Mouse (Mus musculus): Measurements from ENCODE around the gene Pde4a. TPM values are rescaled to one million over a fixed set of nuclear protein-coding genes. Genes with fewer than 3 reads are reported as not detected.
"Not testable (repeated sequence)": the region's sequence is repeated elsewhere in the genome, so short reads cannot be mapped to it uniquely, and the experiment has no call there.

The Pde4a gene
- polyA plus RNA-seq, 1 experiment: 0.05 TPM

- no peak overlapping the region for H3K4me3 ChIP-seq (replicated peaks)
- H3K4me1 ChIP-seq (ENCODE audit: control insufficient read depth): peaks cover 7% of the 10 kb centered on the region
- no peaks in the 10 kb centered on the region; the same call in 1 of the 2 replicates for H3K9me3 ChIP-seq (ENCODE audit: control insufficient read depth, low read length)
- no peak for TF ChIP-seq GATA1 (IDR thresholded peaks at IDR 0.05; ENCODE audit: low read length)
- no peak for TF ChIP-seq TAL1 (IDR thresholded peaks at IDR 0.05; ENCODE audit: low read length)
- peaks cover 56% of the 10 kb centered on the region for H3K27me3 ChIP-seq (ENCODE audit: control insufficient read depth)
- H3K36me3 ChIP-seq (ENCODE audit: control insufficient read depth): no peaks in the 10 kb centered on the region
These were observed 89.2 kb downstream of the Pde4a start for GRCm38 (mm10) chr9:21254690-21255089.

GRCm38 (mm10) chr9:21256349-21256748, 90.8 kb downstream of the Pde4a start:
- peaks cover 47% of the 10 kb centered on the region for H3K27me3 ChIP-seq (ENCODE audit: control insufficient read depth)
- not testable (repeated sequence) for H3K36me3 ChIP-seq (ENCODE audit: control insufficient read depth); H3K4me3 ChIP-seq (replicated peaks); H3K4me1 ChIP-seq (ENCODE audit: control insufficient read depth); H3K9me3 ChIP-seq (ENCODE audit: control insufficient read depth, low read length)

- Histone ChIP-seq H3K4me3 (replicated peaks) (no peak overlapping the region), H3K9me3 (ENCODE audit: control insufficient read depth, low read length) (no peaks in the 10 kb centered on the region), H3K4me1 (ENCODE audit: control insufficient read depth) (peaks cover 35% of the 10 kb centered on the region), H3K36me3 (ENCODE audit: control insufficient read depth) (peaks cover under 1% of the 10 kb centered on the region), H3K27me3 (ENCODE audit: control insufficient read depth) (peaks cover 18% of the 10 kb centered on the region)
- TF ChIP-seq TAL1 (IDR thresholded peaks at IDR 0.05; ENCODE audit: low read length) (no peak), GATA1 (IDR thresholded peaks at IDR 0.05; ENCODE audit: low read length) (no peak)
These were observed 95.1 kb downstream of the Pde4a start for GRCm38 (mm10) chr9:21260491-21261040.

DNA sequence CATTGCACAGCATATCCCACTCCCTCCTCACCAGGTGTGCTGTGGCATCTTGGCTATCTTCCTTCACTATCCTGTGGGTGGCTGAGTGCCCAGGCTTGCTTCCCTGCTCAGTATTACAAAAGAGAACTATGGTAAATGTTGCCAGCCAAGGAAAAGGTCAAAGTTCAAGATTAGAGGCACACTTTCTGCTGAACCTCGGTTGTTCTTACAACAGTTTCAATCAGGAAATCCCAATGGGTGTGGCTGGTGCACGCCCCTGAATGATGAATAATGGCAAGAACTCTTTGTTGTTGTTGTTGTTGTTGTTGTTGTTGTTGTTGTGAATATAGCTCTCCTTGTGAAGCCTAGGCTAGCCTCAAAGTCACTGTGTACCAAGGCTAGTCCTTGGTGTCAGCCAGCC, 96.3 kb downstream of the Pde4a start:
- TF ChIP-seq GATA1 (IDR thresholded peaks at IDR 0.05; ENCODE audit: low read length): no peak
- TF ChIP-seq TAL1 (IDR thresholded peaks at IDR 0.05; ENCODE audit: low read length): no peak
- peaks cover 47% of the 10 kb centered on the region for H3K4me1 ChIP-seq (ENCODE audit: control insufficient read depth)
- no peak overlapping the region for H3K4me3 ChIP-seq (replicated peaks)

More for the DNA sequence above, 96.3 kb downstream of the Pde4a start:
- Histone ChIP-seq H3K27me3 (ENCODE audit: control insufficient read depth) (peaks cover 18% of the 10 kb centered on the region), H3K9me3 (ENCODE audit: control insufficient read depth, low read length) (no peaks in the 10 kb centered on the region), H3K36me3 (ENCODE audit: control insufficient read depth) (peaks cover 14% of the 10 kb centered on the region)

Other genes with a start within 250 kb of the Pde4a start
- 25.3 TPM in 2 replicates for gene Dnmt1, start 205.8 kb upstream of the Pde4a start, polyA plus RNA-seq (2012)
- gene S1pr2, start 188.9 kb upstream of the Pde4a start, polyA plus RNA-seq (2012): 0.02 TPM in 2 replicates
- gene Mrpl4, start 163.0 kb upstream of the Pde4a start, polyA plus RNA-seq (2012): 11.7 and 15.4 TPM in 2 replicates
- 0.04 and 0.11 TPM in 2 replicates for gene Icam1, start 149.7 kb upstream of the Pde4a start, polyA plus RNA-seq (2012)
- gene Icam4, start 136.3 kb upstream of the Pde4a start, polyA plus RNA-seq (2012): 105 and 134 TPM in 2 replicates
- 0.63 and 0.86 TPM in 2 replicates for gene Icam5, start 133.6 kb upstream of the Pde4a start, polyA plus RNA-seq (2012)
- 1.4 and 1.9 TPM in 2 replicates for gene Zglp1, start 98.6 kb upstream of the Pde4a start, polyA plus RNA-seq (2012)
- 0.12 and 0.16 TPM in 2 replicates for gene Gm49373, start 92.6 kb upstream of the Pde4a start, polyA plus RNA-seq (2012)
- gene Fdx1l, start 92.1 kb upstream of the Pde4a start, polyA plus RNA-seq (2012): 1.5 and 2.8 TPM in 2 replicates
- 11.6 and 15.1 TPM in 2 replicates for gene Gm38431, start 73.7 kb upstream of the Pde4a start, polyA plus RNA-seq (2012)
- gene Raver1, start 73.7 kb upstream of the Pde4a start, polyA plus RNA-seq (2012): 7.5 and 9.3 TPM in 2 replicates
- 0.26 and 0.30 TPM in 2 replicates for gene Tyk2, start 34.5 kb upstream of the Pde4a start, polyA plus RNA-seq (2012)
- gene Cdc37, start 15.7 kb upstream of the Pde4a start, polyA plus RNA-seq (2012): 12.7 and 17.4 TPM in 2 replicates
- gene Keap1, start 73.6 kb downstream of the Pde4a start, polyA plus RNA-seq (2012): 4.2 and 5.2 TPM in 2 replicates
- not detected in 2 replicates for gene S1pr5, start 82.7 kb downstream of the Pde4a start, polyA plus RNA-seq (2012)
- gene Atg4d, start 99.6 kb downstream of the Pde4a start, polyA plus RNA-seq (2012): 25.4 and 30.2 TPM in 2 replicates
- 3.5 and 4.6 TPM in 2 replicates for gene Kri1, start 122.3 kb downstream of the Pde4a start, polyA plus RNA-seq (2012)
- 36.6 and 42.6 TPM in 2 replicates for gene Cdkn2d, start 125.7 kb downstream of the Pde4a start, polyA plus RNA-seq (2012)
- not detected in 2 replicates for gene Ap1m2, start 146.6 kb downstream of the Pde4a start, polyA plus RNA-seq (2012)
- gene Slc44a2, start 155.0 kb downstream of the Pde4a start, polyA plus RNA-seq (2012): 0.76 and 0.82 TPM in 2 replicates
- 4.7 and 5.2 TPM in 2 replicates for gene Ilf3, start 202.2 kb downstream of the Pde4a start, polyA plus RNA-seq (2012)
- 1.7 and 2.0 TPM in 2 replicates for gene Qtrt1, start 246.1 kb downstream of the Pde4a start, polyA plus RNA-seq (2012)